ENCODE assay signal across 8 mouse cellular contexts in the genomic region with DNA sequence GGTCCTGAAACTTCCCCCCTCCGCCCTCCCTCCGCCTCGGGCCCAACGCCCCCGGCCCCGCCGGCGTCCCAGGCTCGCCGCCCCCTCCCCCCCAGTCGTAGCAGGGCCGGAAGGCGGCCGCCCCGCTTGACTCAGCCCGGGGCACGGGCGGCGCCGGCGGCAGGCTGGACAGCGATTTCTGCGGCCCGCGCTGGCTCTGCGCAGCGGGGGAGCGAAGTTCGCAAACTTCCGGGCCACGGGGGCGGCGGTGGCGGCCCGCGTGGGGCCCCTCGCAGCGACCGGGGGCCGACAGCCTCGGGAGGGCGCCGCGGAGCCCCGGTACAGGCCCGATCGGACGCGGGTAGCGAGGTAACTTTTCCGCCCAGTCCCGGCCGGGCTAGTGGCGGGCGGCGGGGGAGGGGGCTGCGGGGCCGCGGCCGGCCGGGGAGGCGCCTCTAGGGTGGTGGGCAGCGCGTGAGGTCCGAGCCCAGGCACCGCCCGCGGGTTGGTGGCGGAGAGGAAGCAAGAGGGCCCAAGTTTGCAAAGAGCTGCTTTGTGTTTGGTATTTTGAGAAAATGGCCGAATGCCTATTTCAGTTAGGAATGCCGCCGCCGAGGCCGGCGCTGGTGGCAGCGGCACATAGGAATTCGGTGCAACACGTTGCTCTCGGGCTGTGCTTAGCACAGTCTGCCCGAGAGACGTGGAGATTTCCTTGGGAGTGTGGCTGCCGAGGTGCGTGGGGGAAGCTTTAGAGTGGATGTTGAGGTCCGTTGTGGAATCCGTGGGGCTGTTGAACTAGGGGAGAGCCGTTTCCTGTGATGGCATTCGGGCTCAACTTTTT. TPM values are rescaled to one million over a fixed set of nuclear protein-coding genes. Genes with fewer than 3 reads are reported as not detected.
DNase-seq lines count a peak whose midpoint lies in the region; ATAC-seq and TF ChIP-seq lines count a peak whose summit lies in the region.
"Had no signal": no experiment of that assay in that cellular context is flagged by ENCODE, and none has a peak within 500 bp of the region (broad histone marks: within the 10 kb centered on the region; RNA-seq: fewer than 3 reads in every experiment).

No protein-coding gene starts in this region.

- peak; percentile 39 for DNase-seq in T-cell, adult 2 months (ENCODE audit: low spot score)
- peak; percentile 66 for DNase-seq in gastrocnemius, postnatal 25 days
- DNase-seq in midbrain, embryonic 14.5 days: peak; percentile 78
- peak; percentile 34 to 48 for DNase-seq in spleen, postnatal 14 days (ENCODE audit: low spot score in 2 of 2)

- H3K9me3 ChIP-seq in limb, embryonic 15.5 days: no peaks in the 10 kb centered on the region
- H3K9me3 ChIP-seq in midbrain, embryonic 14.5 days (ENCODE audit: control insufficient read depth, low read length): no peaks in the 10 kb centered on the region

- under 1% methylated on average over 58 of the region's 87 CpGs for WGBS in limb, embryonic 15.5 days
- WGBS in midbrain, embryonic 14.5 days: under 1% methylated on average over 83 of the region's 87 CpGs

- peak overlapping the region; percentile 89 for H3K9ac ChIP-seq in limb, embryonic 15.5 days
- H3K9ac ChIP-seq in midbrain, embryonic 14.5 days (replicated peaks; ENCODE audit: low read length): peak overlapping the region; percentile 71

- TF ChIP-seq POLR2A in cortical plate, adult 2 months (IDR thresholded peaks at IDR 0.05; ENCODE audit: extremely low read depth, insufficient read depth, low read length): no peak

- peak overlapping the region; percentile 65 for H3K4me2 ChIP-seq in limb, embryonic 15.5 days
- peak overlapping the region; percentile 75 for H3K4me2 ChIP-seq in midbrain, embryonic 14.5 days (ENCODE audit: low read length)

- H3K4me3 ChIP-seq in cortical plate, adult 2 months (ENCODE audit: insufficient read depth, low read length): peak overlapping the region; percentile 82
- H3K4me3 ChIP-seq in limb, embryonic 15.5 days: peak overlapping the region; percentile 92
- peak overlapping the region; percentile 87 for H3K4me3 ChIP-seq in midbrain, embryonic 14.5 days (replicated peaks; ENCODE audit: low read depth, low read length)

- peak; percentile 44 for ATAC-seq in inflammation-experienced regulatory T-cells, adult 6 months
- peak; percentile 48 for ATAC-seq in limb, embryonic 15.5 days (ENCODE audit: insufficient number of reproducible peaks, low FRiP score, low TSS enrichment, low read depth)
- ATAC-seq in midbrain, embryonic 14.5 days (ENCODE audit: low FRiP score, low TSS enrichment): peak; percentile 49

- H3K4me1 ChIP-seq in cortical plate, adult 2 months (ENCODE audit: control insufficient read depth, insufficient read depth, low read length): no peaks in the 10 kb centered on the region
- peaks cover 27% of the 10 kb centered on the region for H3K4me1 ChIP-seq in limb, embryonic 15.5 days
- peaks cover 14% of the 10 kb centered on the region; the same call in 1 of the 2 replicates for H3K4me1 ChIP-seq in midbrain, embryonic 14.5 days (ENCODE audit: control insufficient read depth, insufficient read depth, low read length)

- H3K27me3 ChIP-seq in limb, embryonic 15.5 days: no peaks in the 10 kb centered on the region
- no peaks in the 10 kb centered on the region for H3K27me3 ChIP-seq in midbrain, embryonic 14.5 days (ENCODE audit: control insufficient read depth, insufficient read depth, low read length)

- no peak for TF ChIP-seq CTCF in cortical plate, adult 2 months (IDR thresholded peaks at IDR 0.05; ENCODE audit: extremely low read depth, insufficient read depth, low read length)

- H3K27ac ChIP-seq in cortical plate, adult 2 months (ENCODE audit: insufficient read depth, low read length): 0 out of 2 replicates have a peak overlapping the region, but pooled peaks have one; percentile 22
- peak overlapping the region; percentile 98 for H3K27ac ChIP-seq in limb, embryonic 15.5 days
- H3K27ac ChIP-seq in midbrain, embryonic 14.5 days (replicated peaks; ENCODE audit: low read depth, low read length): peak overlapping the region; percentile 71

- peaks cover 32% of the 10 kb centered on the region for H3K36me3 ChIP-seq in limb, embryonic 15.5 days
- H3K36me3 ChIP-seq in midbrain, embryonic 14.5 days (ENCODE audit: control insufficient read depth, insufficient read depth, low read length): 0 out of 2 replicates have a peak, but pooled peaks cover 9% of the 10 kb centered on the region

RNA-seq across cellular contexts. Expression of a gene that starts 1.0 kb away (rescaled TPM):
- 2.4 and 2.6 TPM in 2 replicates for polyA plus RNA-seq in cortical plate, adult 2 months (2012; rRNA removed)
- 1 to 10 TPM; 7.9 to 8.0 TPM for total RNA-seq in gastrocnemius, postnatal 25 days (2021)
- 10 to 100 TPM; 11.8 to 18.0 (median 17.7) TPM for polyA plus RNA-seq in inflammation-experienced regulatory T-cells, adult 6 months (2017; shearing (Covaris generic))
- 32.3 and 37.6 TPM in 2 replicates for polyA plus RNA-seq in limb, embryonic 15.5 days (2015; fragmentation: Nextera tagmentation; extraction: Ambion mirVana)
- polyA plus RNA-seq in midbrain, embryonic 14.5 days (2014; fragmentation: Nextera tagmentation; extraction: Ambion mirVana): 5.6 and 8.4 TPM in 2 replicates

RNA-seq across cellular contexts. Expression of a gene that starts 43.6 kb away (rescaled TPM):
- polyA plus RNA-seq in cortical plate, adult 2 months (2012; rRNA removed): 18.4 and 18.5 TPM in 2 replicates
- 10 to 100 TPM; 12.8 to 18.0 TPM for total RNA-seq in gastrocnemius, postnatal 25 days (2021)
- polyA plus RNA-seq in inflammation-experienced regulatory T-cells, adult 6 months (2017; shearing (Covaris generic)): 1 to 10 TPM; 4.3 to 6.2 (median 4.8) TPM
- polyA plus RNA-seq in limb, embryonic 15.5 days (2015; fragmentation: Nextera tagmentation; extraction: Ambion mirVana): 29.4 TPM in 2 replicates
- polyA plus RNA-seq in midbrain, embryonic 14.5 days (2014; fragmentation: Nextera tagmentation; extraction: Ambion mirVana): 35.9 and 36.1 TPM in 2 replicates

RNA-seq across cellular contexts. Expression of a gene that starts 43.7 kb away (rescaled TPM):
- 35.4 and 35.9 TPM in 2 replicates for polyA plus RNA-seq in cortical plate, adult 2 months (2012; rRNA removed)
- 10 to 100 TPM; 21.5 TPM for total RNA-seq in gastrocnemius, postnatal 25 days (2021)
- polyA plus RNA-seq in inflammation-experienced regulatory T-cells, adult 6 months (2017; shearing (Covaris generic)): 10 to 100 TPM; 51.5 to 53.3 (median 51.6) TPM
- polyA plus RNA-seq in limb, embryonic 15.5 days (2015; fragmentation: Nextera tagmentation; extraction: Ambion mirVana): 50.8 and 54.8 TPM in 2 replicates
- polyA plus RNA-seq in midbrain, embryonic 14.5 days (2014; fragmentation: Nextera tagmentation; extraction: Ambion mirVana): 59.2 and 77.2 TPM in 2 replicates

RNA-seq across cellular contexts. Expression of a gene that starts 55.0 kb away (rescaled TPM):
- not detected in 2 replicates for polyA plus RNA-seq in cortical plate, adult 2 months (2012; rRNA removed)
- total RNA-seq in gastrocnemius, postnatal 25 days (2021): not detected
- under 1 TPM in 1 of 3 experiments, not detected in 2; 0.63 TPM for polyA plus RNA-seq in inflammation-experienced regulatory T-cells, adult 6 months (2017; shearing (Covaris generic))
- 6.2 and 6.7 TPM in 2 replicates for polyA plus RNA-seq in limb, embryonic 15.5 days (2015; fragmentation: Nextera tagmentation; extraction: Ambion mirVana)
- 0.38 TPM in 1 of 2 replicates, not detected in the other for polyA plus RNA-seq in midbrain, embryonic 14.5 days (2014; fragmentation: Nextera tagmentation; extraction: Ambion mirVana)
- total RNA-seq: left cerebral cortex, adult 8-10 months had no signal

Comparison
In these comparisons a context has a peak if more than half of its experiments do, and no peak if none do; other contexts are left out.
1. Peak in every context shown above with its lines: DNase-seq, ATAC-seq, H3K4me3 ChIP-seq and H3K27ac ChIP-seq.
2. H3K27ac ChIP-seq: peak in every context shown above with its lines; median percentile 98 in limb, embryonic 15.5 days; 71 in midbrain, embryonic 14.5 days; 22 in cortical plate, adult 2 months.